Mouse (Mus musculus) stomach, postnatal 0 days (tissue): ENCODE results near the gene Gm28230.

Experiments
- CTCF ChIP-seq: IDR thresholded peaks from 2 replicates; pipeline ENCODE4 v1.5.1; 2016; ENCODE audit warnings: antibody characterized with exemption, low read depth, mild to moderate bottlenecking, moderate library complexity
- EP300 ChIP-seq: optimal IDR thresholded peaks from 2 replicates; pipeline ENCODE3; 2016; ENCODE audit warnings: antibody characterized with exemption

GRCm38 (mm10) chr2:74752431-74753174, 26.1 kb downstream of the Gm28230 start:
- TF ChIP-seq CTCF (no peak), EP300 (no peak)
